ENCODE assay signal across 16 mouse cellular contexts in genomic region chrX:57120768-57121167, GRCm38 (mm10). TPM values are rescaled to one million over a fixed set of nuclear protein-coding genes. Genes with fewer than 3 reads are reported as not detected.
DNase-seq lines count a peak whose midpoint lies in the region; ATAC-seq and TF ChIP-seq lines count a peak whose summit lies in the region.
"Had no signal": no experiment of that assay in that cellular context is flagged by ENCODE, and none has a peak within 500 bp of the region (broad histone marks: within the 10 kb centered on the region; RNA-seq: fewer than 3 reads in every experiment).

No protein-coding gene starts in this region.

- peak; percentile 12 for DNase-seq in CD4-positive, CD25-positive, alpha-beta regulatory T cell, adult 2 months (ENCODE audit: low read depth, low spot score)
- peak; percentile 41 for DNase-seq in testis, postnatal 10 days (ENCODE audit: low spot score)
- DNase-seq in testis, postnatal 14 days (ENCODE audit: low spot score) = no peak
- DNase-seq in splenic B cell, adult 2 months (ENCODE audit: low read depth, low spot score) = peak; percentile 0
- DNase-seq in forebrain, embryonic 11.5 days (ENCODE audit: low spot score) = no peak
- DNase-seq: gastrocnemius, postnatal 10 days; kidney, adult 18-20 months had no signal

- 77% methylated on average over 1 of the region's 1 CpGs for WGBS in intestine, postnatal 0 days
- WGBS in intestine, embryonic 15.5 days = 88% methylated on average over 1 of the region's 1 CpGs
- WGBS in forebrain, embryonic 11.5 days = 92% methylated on average over 1 of the region's 1 CpGs

- no peak overlapping the region for H3K4me2 ChIP-seq in intestine, postnatal 0 days (replicated peaks; ENCODE audit: low read depth)
- no peak overlapping the region for H3K4me2 ChIP-seq in intestine, embryonic 15.5 days (replicated peaks)
- H3K4me2 ChIP-seq in forebrain, embryonic 11.5 days (ENCODE audit: low read depth, low read length, severe bottlenecking) = no peak overlapping the region
- H3K4me2 ChIP-seq: forebrain, embryonic 12.5 days; limb, embryonic 15.5 days had no signal

- no peak overlapping the region for H3K9ac ChIP-seq in intestine, postnatal 0 days (ENCODE audit: low read depth, low read length)
- no peak overlapping the region for H3K9ac ChIP-seq in intestine, embryonic 15.5 days
- no peak overlapping the region for H3K9ac ChIP-seq in forebrain, embryonic 11.5 days (ENCODE audit: low read length)
- H3K9ac ChIP-seq: forebrain, embryonic 12.5 days; limb, embryonic 15.5 days had no signal

- H3K27ac ChIP-seq in intestine, postnatal 0 days (ENCODE audit: low read depth, low read length) = no peak overlapping the region
- no peak overlapping the region for H3K27ac ChIP-seq in intestine, embryonic 15.5 days
- H3K27ac ChIP-seq in forebrain, embryonic 11.5 days (ENCODE audit: low read depth, low read length) = no peak overlapping the region
- H3K27ac ChIP-seq: embryonic facial prominence, embryonic 10.5 days; forebrain, embryonic 12.5 days; limb, embryonic 15.5 days; macrophage had no signal

- H3K4me1 ChIP-seq in intestine, postnatal 0 days (replicated peaks; ENCODE audit: control insufficient read depth, insufficient read depth, low read length) = no peaks in the 10 kb centered on the region
- no peaks in the 10 kb centered on the region for H3K4me1 ChIP-seq in intestine, embryonic 15.5 days (replicated peaks)
- H3K4me1 ChIP-seq in forebrain, embryonic 11.5 days (replicated peaks; ENCODE audit: control insufficient read depth, insufficient read depth, low read length) = no peaks in the 10 kb centered on the region
- H3K4me1 ChIP-seq: embryonic facial prominence, embryonic 10.5 days; forebrain, embryonic 12.5 days; limb, embryonic 15.5 days had no signal

- ATAC-seq in CD4-positive, CD25-positive, alpha-beta regulatory T cell, adult 4 months = no peak
- ATAC-seq in intestine, postnatal 0 days = no peak
- ATAC-seq in intestine, embryonic 15.5 days = no peak
- no peak for ATAC-seq in forebrain, embryonic 11.5 days (replicated peaks; ENCODE audit: low FRiP score)

- H3K36me3 ChIP-seq in intestine, postnatal 0 days (ENCODE audit: control insufficient read depth, insufficient read depth) = no peaks in the 10 kb centered on the region
- H3K36me3 ChIP-seq in intestine, embryonic 15.5 days = no peaks in the 10 kb centered on the region
- H3K36me3 ChIP-seq in splenic B cell, adult 2 months (ENCODE audit: control insufficient read depth, insufficient read depth, low read length, poor library complexity, severe bottlenecking) = no peaks in the 10 kb centered on the region
- H3K36me3 ChIP-seq in forebrain, embryonic 11.5 days (ENCODE audit: control insufficient read depth, insufficient read depth, low read length) = no peaks in the 10 kb centered on the region
- H3K36me3 ChIP-seq: embryonic facial prominence, embryonic 10.5 days; forebrain, embryonic 12.5 days; limb, embryonic 15.5 days had no signal

- no peaks in the 10 kb centered on the region for H3K27me3 ChIP-seq in intestine, postnatal 0 days (replicated peaks; ENCODE audit: control insufficient read depth, insufficient read depth, low read length)
- H3K27me3 ChIP-seq in intestine, embryonic 15.5 days (replicated peaks) = no peaks in the 10 kb centered on the region
- H3K27me3 ChIP-seq in splenic B cell, adult 2 months (ENCODE audit: control insufficient read depth, insufficient read depth, low read length, poor library complexity, severe bottlenecking) = no peaks in the 10 kb centered on the region
- H3K27me3 ChIP-seq in forebrain, embryonic 11.5 days (ENCODE audit: control insufficient read depth, insufficient read depth, low read length) = no peaks in the 10 kb centered on the region
- H3K27me3 ChIP-seq: forebrain, embryonic 12.5 days; limb, embryonic 15.5 days had no signal

- no peak overlapping the region for H3K4me3 ChIP-seq in intestine, postnatal 0 days (ENCODE audit: low read depth, low read length)
- H3K4me3 ChIP-seq in intestine, embryonic 15.5 days (replicated peaks) = no peak overlapping the region
- H3K4me3 ChIP-seq in forebrain, embryonic 11.5 days (ENCODE audit: low read depth, low read length) = no peak overlapping the region
- H3K4me3 ChIP-seq: embryonic facial prominence, embryonic 10.5 days; forebrain, embryonic 12.5 days; limb, embryonic 15.5 days had no signal

- H3K9me3 ChIP-seq in intestine, postnatal 0 days (ENCODE audit: control insufficient read depth) = no peaks in the 10 kb centered on the region
- no peaks in the 10 kb centered on the region for H3K9me3 ChIP-seq in intestine, embryonic 15.5 days
- no peaks in the 10 kb centered on the region for H3K9me3 ChIP-seq in forebrain, embryonic 11.5 days (ENCODE audit: control insufficient read depth, low read length)
- H3K9me3 ChIP-seq: embryonic facial prominence, embryonic 10.5 days; forebrain, embryonic 12.5 days; limb, embryonic 15.5 days had no signal

- peak; percentile 33; the same call in 1 of the 2 replicates for TF ChIP-seq CTCF in intestine, postnatal 0 days (IDR thresholded peaks at IDR 0.05; ENCODE audit: low read depth)

RNA-seq across cellular contexts. Expression of gene Vgll1, which starts 32.9 kb away (rescaled TPM):
- polyA plus RNA-seq in CD4-positive, CD25-positive, alpha-beta regulatory T cell, adult 4 months (2017; shearing (Covaris generic)) = not detected
- not detected in 2 replicates for polyA plus RNA-seq in intestine, postnatal 0 days (2015; fragmentation: Nextera tagmentation; extraction: Ambion mirVana)
- polyA plus RNA-seq in intestine, embryonic 15.5 days (2015; fragmentation: Nextera tagmentation; extraction: Ambion mirVana) = not detected in 2 replicates
- 0.35 TPM in 1 of 2 replicates, not detected in the other for polyA plus RNA-seq in forebrain, embryonic 11.5 days (2014; fragmentation: Nextera tagmentation; extraction: Ambion mirVana)
- polyA plus RNA-seq: heart, embryonic 14.5 days; macrophage; small intestine, adult 2 months had no signal

Comparison
In these comparisons a context has a peak if more than half of its experiments do, and no peak if none do; other contexts are left out.
1. DNase-seq: peak in CD4-positive, CD25-positive, alpha-beta regulatory T cell, adult 2 months (single experiment), testis, postnatal 10 days (single experiment) and splenic B cell, adult 2 months (single experiment); none in testis, postnatal 14 days (single experiment) and forebrain, embryonic 11.5 days (single experiment).